Mouse (Mus musculus): ENCODE measurements around the gene Fzd4.

GRCm38 (mm10) chr7:89428804-89429203 lies 24.6 kb downstream of the Fzd4 start:
- TF ChIP-seq CTCF (IDR thresholded peaks at IDR 0.05; ENCODE audit: insufficient read depth, low read depth, low read length), result no peak
- no peak for TF ChIP-seq POLR2A (IDR thresholded peaks at IDR 0.05; ENCODE audit: insufficient read depth, low read depth, low read length)
